ENCODE assay signal across 26 mouse cellular contexts in genomic region chr11:66267029-66267428, GRCm38 (mm10).
DNase-seq lines count a peak whose midpoint lies in the region; ATAC-seq and TF ChIP-seq lines count a peak whose summit lies in the region.
"Had no signal": no experiment of that assay in that cellular context is flagged by ENCODE, and none has a peak within 500 bp of the region (broad histone marks: within the 10 kb centered on the region; RNA-seq: fewer than 3 reads in every experiment).

No protein-coding gene starts in this region.

- H3K27me3 ChIP-seq in forebrain, embryonic 14.5 days (replicated peaks; ENCODE audit: control insufficient read depth, insufficient read depth, low read length) = no peaks in the 10 kb centered on the region
- H3K27me3 ChIP-seq in forebrain, embryonic 10.5 days (ENCODE audit: poor library complexity, severe bottlenecking) = no peaks in the 10 kb centered on the region
- H3K27me3 ChIP-seq in heart, adult 2 months (ENCODE audit: control insufficient read depth, insufficient read depth, low read length) = no peaks in the 10 kb centered on the region
- no peaks in the 10 kb centered on the region for H3K27me3 ChIP-seq in midbrain, embryonic 14.5 days (ENCODE audit: control insufficient read depth, insufficient read depth, low read length)
- H3K27me3 ChIP-seq in midbrain, embryonic 10.5 days (ENCODE audit: low read depth, poor library complexity, severe bottlenecking) = no peaks in the 10 kb centered on the region
- H3K27me3 ChIP-seq: embryonic facial prominence, embryonic 12.5 days; embryonic facial prominence, embryonic 15.5 days; heart, embryonic 12.5 days; heart, embryonic 15.5 days; hindbrain, embryonic 13.5 days; intestine, embryonic 15.5 days had no signal

- no peaks in the 10 kb centered on the region for H3K79me2 ChIP-seq in heart, adult 2 months (replicated peaks; ENCODE audit: control insufficient read depth, insufficient read depth, low read length)

- H3K4me3 ChIP-seq in forebrain, embryonic 14.5 days (ENCODE audit: low read depth, low read length) = no peak overlapping the region
- H3K4me3 ChIP-seq in forebrain, embryonic 10.5 days = no peak overlapping the region
- H3K4me3 ChIP-seq in heart, adult 2 months = no peak overlapping the region
- H3K4me3 ChIP-seq in midbrain, embryonic 14.5 days (replicated peaks; ENCODE audit: low read depth, low read length) = no peak overlapping the region
- H3K4me3 ChIP-seq in midbrain, embryonic 10.5 days = no peak overlapping the region
- H3K4me3 ChIP-seq: embryonic facial prominence, embryonic 12.5 days; embryonic facial prominence, embryonic 15.5 days; heart, embryonic 12.5 days; heart, embryonic 15.5 days; hindbrain, embryonic 10.5 days; hindbrain, embryonic 13.5 days; intestine, embryonic 15.5 days had no signal

- TF ChIP-seq POLR2A in heart, adult 2 months (IDR thresholded peaks at IDR 0.05; ENCODE audit: insufficient read depth, low read depth, low read length) = no peak

- TF ChIP-seq CTCF in heart, adult 2 months (IDR thresholded peaks at IDR 0.05) = no peak

- no peaks in the 10 kb centered on the region for H3K36me3 ChIP-seq in forebrain, embryonic 14.5 days (ENCODE audit: control insufficient read depth, insufficient read depth, low read length)
- H3K36me3 ChIP-seq in forebrain, embryonic 10.5 days (replicated peaks) = no peaks in the 10 kb centered on the region
- H3K36me3 ChIP-seq in heart, adult 2 months (ENCODE audit: control insufficient read depth, insufficient read depth, low read length) = no peaks in the 10 kb centered on the region
- H3K36me3 ChIP-seq in midbrain, embryonic 14.5 days (ENCODE audit: control insufficient read depth, insufficient read depth, low read length) = no peaks in the 10 kb centered on the region
- no peaks in the 10 kb centered on the region for H3K36me3 ChIP-seq in midbrain, embryonic 10.5 days
- H3K36me3 ChIP-seq: embryonic facial prominence, embryonic 12.5 days; embryonic facial prominence, embryonic 15.5 days; heart, embryonic 12.5 days; heart, embryonic 15.5 days; hindbrain, embryonic 10.5 days; hindbrain, embryonic 13.5 days; intestine, embryonic 15.5 days had no signal

- H3K9me3 ChIP-seq in forebrain, embryonic 14.5 days (replicated peaks; ENCODE audit: control insufficient read depth, low read length) = no peaks in the 10 kb centered on the region
- H3K9me3 ChIP-seq in forebrain, embryonic 10.5 days = no peaks in the 10 kb centered on the region
- H3K9me3 ChIP-seq in midbrain, embryonic 14.5 days (ENCODE audit: control insufficient read depth, low read length) = no peaks in the 10 kb centered on the region
- H3K9me3 ChIP-seq in midbrain, embryonic 10.5 days (replicated peaks) = no peaks in the 10 kb centered on the region
- H3K9me3 ChIP-seq: embryonic facial prominence, embryonic 12.5 days; embryonic facial prominence, embryonic 15.5 days; heart, embryonic 12.5 days; heart, embryonic 15.5 days; hindbrain, embryonic 10.5 days; hindbrain, embryonic 13.5 days; intestine, embryonic 15.5 days had no signal

- peak; percentile 53 to 75 for DNase-seq in cerebellum, postnatal 10 days
- DNase-seq in cerebellum, adult 18-20 months = no peak
- DNase-seq in forebrain, embryonic 14.5 days (ENCODE audit: low spot score) = peak; percentile 67
- no peak for DNase-seq in forebrain, embryonic 10.5 days (ENCODE audit: extremely low spot score, low spot score)
- DNase-seq in heart, adult 11 months = peak; percentile 8
- no peak for DNase-seq in heart, adult 2 months
- peak; percentile 26 for DNase-seq in midbrain, embryonic 14.5 days
- no peak for DNase-seq in midbrain, embryonic 10.5 days (ENCODE audit: low spot score)
- DNase-seq: adrenal gland, adult 8-10 months; adrenal gland, postnatal 25 days; cerebellum, adult 8-10 months; cerebellum, postnatal 25 days; gastrocnemius, postnatal 10 days; gastrocnemius, postnatal 36 days; heart, postnatal 10 days; heart, postnatal 36 days; kidney, adult 11 months had no signal

- H3K9ac ChIP-seq in forebrain, embryonic 14.5 days (ENCODE audit: low read length) = no peak overlapping the region
- H3K9ac ChIP-seq in heart, adult 2 months (ENCODE audit: low read depth, low read length) = no peak overlapping the region
- no peak overlapping the region for H3K9ac ChIP-seq in midbrain, embryonic 14.5 days (replicated peaks; ENCODE audit: low read length)
- H3K9ac ChIP-seq: embryonic facial prominence, embryonic 12.5 days; embryonic facial prominence, embryonic 15.5 days; heart, embryonic 12.5 days; heart, embryonic 15.5 days; hindbrain, embryonic 13.5 days; intestine, embryonic 15.5 days had no signal

- no peak for TF ChIP-seq EP300 in heart, adult 2 months (IDR thresholded peaks at IDR 0.05; ENCODE audit: insufficient read depth, low read depth, low read length)

- no peaks in the 10 kb centered on the region; the same call in 1 of the 2 replicates for H3K4me1 ChIP-seq in forebrain, embryonic 14.5 days (ENCODE audit: control insufficient read depth, insufficient read depth, low read length)
- H3K4me1 ChIP-seq in forebrain, embryonic 10.5 days = peaks cover 3% of the 10 kb centered on the region; the same call in 1 of the 2 replicates
- H3K4me1 ChIP-seq in heart, adult 2 months (ENCODE audit: control insufficient read depth, insufficient read depth, low read length) = no peaks in the 10 kb centered on the region
- no peaks in the 10 kb centered on the region for H3K4me1 ChIP-seq in midbrain, embryonic 14.5 days (ENCODE audit: control insufficient read depth, insufficient read depth, low read length)
- no peaks in the 10 kb centered on the region for H3K4me1 ChIP-seq in midbrain, embryonic 10.5 days
- H3K4me1 ChIP-seq: embryonic facial prominence, embryonic 12.5 days; embryonic facial prominence, embryonic 15.5 days; heart, embryonic 12.5 days; hindbrain, embryonic 10.5 days; hindbrain, embryonic 13.5 days; intestine, embryonic 15.5 days had no signal

- peak; percentile 52; the same call in 1 of the 2 replicates for ATAC-seq in forebrain, embryonic 14.5 days
- ATAC-seq in midbrain, embryonic 14.5 days (ENCODE audit: low FRiP score, low TSS enrichment) = no peak
- ATAC-seq: activated CD4-positive, CD25-positive, alpha-beta regulatory T cell, adult 4 months; hindbrain, embryonic 16.5 days; intestine, embryonic 15.5 days had no signal

- intact Hi-C loops in heart, adult 2 months (cut with DNase I) = no loop called here

- WGBS in forebrain, embryonic 14.5 days = 2% methylated on average over 3 of the region's 3 CpGs
- 21% methylated on average over 3 of the region's 3 CpGs for WGBS in forebrain, embryonic 10.5 days
- 52% methylated on average over 3 of the region's 3 CpGs for WGBS in heart, adult 2 months
- WGBS in midbrain, embryonic 14.5 days = 19% methylated on average over 3 of the region's 3 CpGs
- 17% methylated on average over 3 of the region's 3 CpGs for WGBS in midbrain, embryonic 10.5 days

- H3K4me2 ChIP-seq in forebrain, embryonic 14.5 days (ENCODE audit: low read length) = no peak overlapping the region
- H3K4me2 ChIP-seq in midbrain, embryonic 14.5 days (ENCODE audit: low read length) = no peak overlapping the region
- H3K4me2 ChIP-seq: embryonic facial prominence, embryonic 12.5 days; embryonic facial prominence, embryonic 15.5 days; heart, embryonic 12.5 days; heart, embryonic 15.5 days; hindbrain, embryonic 13.5 days; intestine, embryonic 15.5 days had no signal

- no peak overlapping the region for H3K27ac ChIP-seq in forebrain, embryonic 14.5 days (ENCODE audit: low read depth, low read length)
- no peak overlapping the region for H3K27ac ChIP-seq in forebrain, embryonic 10.5 days
- H3K27ac ChIP-seq in heart, adult 2 months = no peak overlapping the region
- H3K27ac ChIP-seq in midbrain, embryonic 14.5 days (replicated peaks; ENCODE audit: low read depth, low read length) = no peak overlapping the region
- no peak overlapping the region for H3K27ac ChIP-seq in midbrain, embryonic 10.5 days (replicated peaks)
- H3K27ac ChIP-seq: embryonic facial prominence, embryonic 12.5 days; embryonic facial prominence, embryonic 15.5 days; heart, embryonic 15.5 days; hindbrain, embryonic 10.5 days; hindbrain, embryonic 13.5 days; intestine, embryonic 15.5 days had no signal

Comparison
In these comparisons a context has a peak if more than half of its experiments do, and no peak if none do; other contexts are left out.
1. DNase-seq: peak in cerebellum, postnatal 10 days (2 of 2), forebrain, embryonic 14.5 days (single experiment), heart, adult 11 months (single experiment) and midbrain, embryonic 14.5 days (single experiment); none in cerebellum, adult 18-20 months (0 of 2), forebrain, embryonic 10.5 days (single experiment), heart, adult 2 months (0 of 2) and midbrain, embryonic 10.5 days (single experiment).